Mouse (Mus musculus) CH12.LX (cell line): ENCODE measurements at regions not wholly inside any gene's neighbourhood (a gene's known extent, or its start where the extent isn't known, plus 50 kb on each side); places are given as distances from the start of the nearest gene placed in this dataset.

Source experiments
- DNase-seq: peaks from one replicate; pipeline ENCODE4 v3.0.0-alpha.2; 2013; ENCODE audit errors: extremely low read depth
- H3K27ac ChIP-seq: 2 replicates; pipeline ENCODE4 v1.5.1; 2012; ENCODE audit warnings: low read depth, mild to moderate bottlenecking, control low read depth, moderate library complexity; ENCODE audit not compliant: insufficient read depth
- H3K27me3 ChIP-seq: replicated peaks from 2 replicates; pipeline ENCODE3; 2012; ENCODE audit warnings: inconsistent platforms
- H3K36me3 ChIP-seq, 2 experiments: replicated peaks in 1 of 2; 2 replicates each; pipeline versions ENCODE3 to v1.6.1; 2012; ENCODE audit warnings: inconsistent platforms in 1 of 2, low read length in 1 of 2, mild to moderate bottlenecking in 1 of 2, mixed read lengths in 1 of 2, moderate library complexity in 1 of 2; ENCODE audit not compliant: control insufficient read depth in 1 of 2, insufficient read depth in 1 of 2
- H3K4me1 ChIP-seq, 2 experiments: 2 replicates each; pipeline ENCODE4 v1.6.1; 2012; ENCODE audit warnings: inconsistent platforms in 1 of 2, moderate library complexity in 1 of 2; ENCODE audit not compliant: insufficient read depth in 2 of 2, control insufficient read depth in 1 of 2
- H3K4me2 ChIP-seq: 2 replicates; pipeline ENCODE4 v1.6.1; 2012; ENCODE audit warnings: low read depth, mild to moderate bottlenecking, control low read depth; ENCODE audit not compliant: poor library complexity, insufficient read depth, severe bottlenecking
- H3K4me3 ChIP-seq, 3 experiments: fragments of 150-350 bp in 1 of 3; sonication (generic) in 1 of 3; replicated peaks in 1 of 3; 2 replicates each; pipeline versions ENCODE3 to v1.5.1; 2011 to 2012; ENCODE audit warnings: low read depth in 2 of 3, low read length in 2 of 3, mild to moderate bottlenecking in 2 of 3, moderate library complexity in 2 of 3, control low read depth in 1 of 3, improper control_type of control experiment in 1 of 3, inconsistent platforms in 1 of 3, mixed read lengths in 1 of 3; ENCODE audit not compliant: poor library complexity in 1 of 3
- H3K79me2 ChIP-seq: replicated peaks from 2 replicates; pipeline ENCODE4 v1.6.1; 2012; ENCODE audit warnings: mild to moderate bottlenecking, moderate library complexity; ENCODE audit not compliant: control insufficient read depth, poor library complexity, insufficient read depth, severe bottlenecking; ENCODE audit errors: extremely low read depth
- H3K9ac ChIP-seq: 2 replicates; pipeline ENCODE4 v1.6.1; 2012; ENCODE audit warnings: low read depth, mild to moderate bottlenecking, control low read depth, moderate library complexity; ENCODE audit not compliant: insufficient read depth
- H3K9me3 ChIP-seq: replicated peaks from 2 replicates; pipeline ENCODE3; 2012; ENCODE audit warnings: low read length, inconsistent platforms, mixed read lengths
- BHLHE40 ChIP-seq: IDR thresholded peaks from 2 replicates; pipeline ENCODE4 v1.6.1; 2011; ENCODE audit warnings: mild to moderate bottlenecking, low read depth, low read length, improper control_type of control experiment
- CHD1 ChIP-seq: IDR thresholded peaks from 2 replicates; pipeline ENCODE4 v1.6.1; 2012; ENCODE audit warnings: low read depth, low read length, improper control_type of control experiment, inconsistent platforms
- CHD2 ChIP-seq: IDR thresholded peaks from 2 replicates; pipeline ENCODE4 v1.6.1; 2011; ENCODE audit warnings: low read length, improper control_type of control experiment
- ELF1 ChIP-seq: IDR thresholded peaks from 2 replicates; pipeline ENCODE4 v1.6.1; 2014; ENCODE audit warnings: low read depth, mild to moderate bottlenecking, inconsistent platforms, low read length, improper control_type of control experiment
- ETS1 ChIP-seq: conservative IDR thresholded peaks from 2 replicates; pipeline ENCODE4 v1.6.1; 2012; ENCODE audit warnings: low read depth, mild to moderate bottlenecking, inconsistent platforms, low read length, improper control_type of control experiment, moderate library complexity
- HCFC1 ChIP-seq: IDR thresholded peaks from 2 replicates; pipeline ENCODE4 v1.6.1; 2012; ENCODE audit warnings: low read depth, mild to moderate bottlenecking, inconsistent platforms, low read length, improper control_type of control experiment
- JUN ChIP-seq: IDR thresholded peaks from 2 replicates; pipeline ENCODE4 v1.6.1; 2011; ENCODE audit warnings: low read depth, mild to moderate bottlenecking, low read length, improper control_type of control experiment, moderate library complexity; ENCODE audit not compliant: insufficient read depth
- JUND ChIP-seq: conservative IDR thresholded peaks from 2 replicates; pipeline ENCODE4 v1.6.1; 2011; ENCODE audit warnings: low read depth, low read length, improper control_type of control experiment
- KAT2A ChIP-seq: IDR thresholded peaks from 2 replicates; pipeline ENCODE4 v1.6.1; 2012; ENCODE audit warnings: low read length, improper control_type of control experiment, inconsistent platforms; ENCODE audit not compliant: insufficient replicate concordance
- MAFK ChIP-seq: IDR thresholded peaks from 2 replicates; pipeline ENCODE4 v1.6.1; 2011; ENCODE audit warnings: low read length, improper control_type of control experiment; ENCODE audit not compliant: insufficient replicate concordance
- MAZ ChIP-seq: IDR thresholded peaks from 2 replicates; pipeline ENCODE4 v1.6.1; 2012; ENCODE audit warnings: low read depth, mild to moderate bottlenecking, inconsistent platforms, low read length, improper control_type of control experiment, moderate library complexity
- MEF2A ChIP-seq: IDR thresholded peaks from 2 replicates; pipeline ENCODE4 v1.6.1; 2014; ENCODE audit warnings: low read depth, mild to moderate bottlenecking, inconsistent platforms, low read length, improper control_type of control experiment, borderline replicate concordance
- MXI1 ChIP-seq: IDR thresholded peaks from 2 replicates; pipeline ENCODE4 v1.6.1; 2011; ENCODE audit warnings: mild to moderate bottlenecking, low read depth, low read length, improper control_type of control experiment
- MYC ChIP-seq: IDR thresholded peaks from 2 replicates; pipeline ENCODE4 v1.6.1; 2011; ENCODE audit warnings: low read depth, mild to moderate bottlenecking, improper control_type of control experiment, low read length
- NELFE ChIP-seq: IDR thresholded peaks from 2 replicates; pipeline ENCODE4 v1.6.1; 2011; ENCODE audit warnings: low read depth, low read length, improper control_type of control experiment
- NRF1 ChIP-seq: IDR thresholded peaks from 2 replicates; pipeline ENCODE4 v1.6.1; 2014; ENCODE audit warnings: low read depth, mild to moderate bottlenecking, inconsistent platforms, low read length, improper control_type of control experiment, moderate library complexity
- POLR2A ChIP-seq: IDR thresholded peaks from 2 replicates; pipeline ENCODE4 v1.6.1; 2011; ENCODE audit warnings: low read depth, mild to moderate bottlenecking, improper control_type of control experiment, low read length
- POLR2AphosphoS2 ChIP-seq: IDR thresholded peaks from 2 replicates; pipeline ENCODE4 v1.6.1; 2011; ENCODE audit warnings: low read depth, low read length, improper control_type of control experiment
- RAD21 ChIP-seq: IDR thresholded peaks from 2 replicates; pipeline ENCODE4 v1.6.1; 2011; ENCODE audit warnings: low read depth, mild to moderate bottlenecking, low read length, improper control_type of control experiment, moderate library complexity
- SIN3A ChIP-seq: IDR thresholded peaks from 2 replicates; pipeline ENCODE4 v1.6.1; 2012; ENCODE audit warnings: low read length, improper control_type of control experiment, inconsistent platforms
- TBP ChIP-seq: conservative IDR thresholded peaks from 2 replicates; pipeline ENCODE4 v1.6.1; 2011; ENCODE audit warnings: low read depth, low read length, improper control_type of control experiment
- TCF12 ChIP-seq: IDR thresholded peaks from 2 replicates; pipeline ENCODE4 v1.6.1; 2014; ENCODE audit warnings: low read depth, mild to moderate bottlenecking, inconsistent platforms, low read length, improper control_type of control experiment
- UBTF ChIP-seq: IDR thresholded peaks from 2 replicates; pipeline ENCODE4 v1.6.1; 2012; ENCODE audit warnings: low read depth, mild to moderate bottlenecking, inconsistent platforms, low read length, improper control_type of control experiment, moderate library complexity
- USF1 ChIP-seq: IDR thresholded peaks from 2 replicates; pipeline ENCODE4 v1.6.1; 2014; ENCODE audit warnings: low read depth, mild to moderate bottlenecking, inconsistent platforms, low read length, improper control_type of control experiment
- USF2 ChIP-seq: conservative IDR thresholded peaks from 2 replicates; pipeline ENCODE4 v1.6.1; 2011; ENCODE audit warnings: low read depth, low read length, improper control_type of control experiment
- ZC3H11A ChIP-seq: IDR thresholded peaks from 2 replicates; pipeline ENCODE4 v1.6.1; 2012; ENCODE audit warnings: low read depth, mild to moderate bottlenecking, inconsistent platforms, low read length, improper control_type of control experiment
- ZKSCAN1 ChIP-seq: IDR thresholded peaks from 2 replicates; pipeline ENCODE4 v1.6.1; 2012; ENCODE audit warnings: low read depth, inconsistent platforms, low read length, improper control_type of control experiment, borderline replicate concordance
- ZNF384 ChIP-seq: IDR thresholded peaks from 2 replicates; pipeline ENCODE4 v1.6.1; 2012; ENCODE audit warnings: low read depth, low read length, improper control_type of control experiment, inconsistent platforms
- dilution Hi-C: fragments of 300-500 bp; cut with MboI; formaldehyde crosslinking; loops from 2 replicates; pipeline ENCODE4 v1.14.3; 2020; ENCODE audit warnings: low sequenced_read_pairs; ENCODE audit not compliant: extremely low pct_unique_long_range_greater_than_20kb, extremely low pct_ligation_motif_present
- in situ Hi-C: fragments of 300-500 bp; cut with MboI; formaldehyde crosslinking; loops from 3 replicates; pipeline ENCODE4 v1.14.3; 2019; ENCODE audit warnings: low sequenced_read_pairs, low pct_ligation_motif_present, low pct_unique_long_range_greater_than_20kb, mixed read lengths

- Histone ChIP-seq H3K36me3 (no peaks in the 10 kb centered on the region), H3K4me1 (no peaks in the 10 kb centered on the region), H3K79me2 (no peaks in the 10 kb centered on the region), H3K4me2 (no peak overlapping the region), H3K9ac (no peak overlapping the region), H3K9me3 (peaks cover 46% of the 10 kb centered on the region), H3K27me3 (no peaks in the 10 kb centered on the region), H3K27ac (no peak overlapping the region), H3K4me3 (no peak overlapping the region)
- dilution Hi-C loops, result no loop called here
- in situ Hi-C loops, result no loop called here
- no peak for TF ChIP-seq MYC
- TF ChIP-seq UBTF, result no peak
- no peak for TF ChIP-seq JUN
- no peak for TF ChIP-seq TBP
- no peak for TF ChIP-seq USF1
- TF ChIP-seq USF2, result no peak
- TF ChIP-seq ZNF384, result no peak
- TF ChIP-seq CHD1, result no peak
- DNase-seq, result no peak
Observed at GRCm38 (mm10) chr2:106522961-106523360, 170.1 kb upstream of the Mpped2 start.

- Histone ChIP-seq H3K9ac (no peak overlapping the region), H3K27me3 (no peaks in the 10 kb centered on the region), H3K9me3 (peaks cover 48% of the 10 kb centered on the region), H3K4me2 (no peak overlapping the region), H3K36me3 (no peaks in the 10 kb centered on the region), H3K4me1 (no peaks in the 10 kb centered on the region), H3K4me3 (no peak overlapping the region), H3K27ac (no peak overlapping the region), H3K79me2 (no peaks in the 10 kb centered on the region)
- TF ChIP-seq MYC (no peak), CHD2 (no peak), MXI1 (no peak), ETS1 (no peak), UBTF (no peak), ZNF384 (no peak), ZKSCAN1 (no peak), TBP (no peak), MAFK (no peak), KAT2A (no peak), ELF1 (no peak), TCF12 (no peak)
- dilution Hi-C loops, result no loop called here
- DNase-seq, result no peak
- in situ Hi-C loops, result no loop called here
Observed at GRCm38 (mm10) chr2:106527008-106527407, 166.1 kb upstream of the Mpped2 start.

- Histone ChIP-seq H3K9me3 (peaks cover 50% of the 10 kb centered on the region), H3K4me2 (no peak overlapping the region), H3K4me3 (no peak overlapping the region), H3K4me1 (no peaks in the 10 kb centered on the region), H3K79me2 (no peaks in the 10 kb centered on the region), H3K9ac (no peak overlapping the region), H3K27me3 (no peaks in the 10 kb centered on the region), H3K36me3 (no peaks in the 10 kb centered on the region), H3K27ac (no peak overlapping the region)
- TF ChIP-seq USF2, result no peak
- no peak for TF ChIP-seq TBP
- TF ChIP-seq JUND, result no peak
- TF ChIP-seq POLR2A, result no peak
- no peak for TF ChIP-seq NELFE
- no peak for TF ChIP-seq NRF1
- TF ChIP-seq BHLHE40, result no peak
- TF ChIP-seq MEF2A, result no peak
- TF ChIP-seq UBTF, result no peak
- no peak for TF ChIP-seq MAZ
- no peak for TF ChIP-seq RAD21
- TF ChIP-seq ZC3H11A, result no peak
- TF ChIP-seq SIN3A, result no peak
- TF ChIP-seq ZNF384, result no peak
- TF ChIP-seq KAT2A, result no peak
- TF ChIP-seq CHD1, result no peak
- TF ChIP-seq POLR2AphosphoS2, result no peak
- no peak for TF ChIP-seq HCFC1
- dilution Hi-C loops (no loop called here), in situ Hi-C loops (no loop called here)
- no peak for DNase-seq
Observed at GRCm38 (mm10) chr2:106529247-106529646, 163.8 kb upstream of the Mpped2 start.
